Mouse (Mus musculus) MEL (cell line): ENCODE data around the gene Cers6. TPM values are rescaled to one million over a fixed set of nuclear protein-coding genes. Genes with fewer than 3 reads are reported as not detected.

Source experiments
- DNase-seq: peaks from one replicate; pipeline ENCODE4 v3.0.0; 2011; ENCODE audit warnings: low read depth, low spot score
- H3K27ac ChIP-seq: 2 replicates; pipeline ENCODE4 v1.5.1; 2012; ENCODE audit warnings: low read depth, mild to moderate bottlenecking, control low read depth, low read length, moderate library complexity; ENCODE audit not compliant: control insufficient read depth
- H3K27me3 ChIP-seq, 2 experiments: fragments of 150-350 bp in 1 of 2; sonication (generic) in 1 of 2; 2 replicates each; pipeline ENCODE4 v1.6.1; 2012; ENCODE audit warnings: low read length in 2 of 2, mild to moderate bottlenecking in 2 of 2, improper control_type of control experiment in 1 of 2, moderate library complexity in 1 of 2; ENCODE audit not compliant: insufficient read depth in 2 of 2, control insufficient read depth in 1 of 2
- H3K36me3 ChIP-seq, 2 experiments: 2 replicates each; pipeline ENCODE4 v1.6.1; 2012 to 2014; ENCODE audit warnings: low read length in 2 of 2, improper control_type of control experiment in 1 of 2, inconsistent platforms in 1 of 2, mild to moderate bottlenecking in 1 of 2; ENCODE audit not compliant: insufficient read depth in 2 of 2, control insufficient read depth in 1 of 2
- H3K4me1 ChIP-seq, 2 experiments: fragments of 150-350 bp in 1 of 2; sonication (generic) in 1 of 2; 2 replicates each; pipeline ENCODE4 v1.6.1; 2012; ENCODE audit warnings: low read length in 2 of 2, improper control_type of control experiment in 1 of 2, mild to moderate bottlenecking in 1 of 2; ENCODE audit not compliant: insufficient read depth in 2 of 2, control insufficient read depth in 1 of 2
- H3K4me3 ChIP-seq, 2 experiments: fragments of 150-350 bp in 1 of 2; sonication (generic) in 1 of 2; 2 replicates each; pipeline ENCODE4 v1.5.1; 2012; ENCODE audit warnings: low read depth in 2 of 2, low read length in 2 of 2, mild to moderate bottlenecking in 2 of 2, moderate library complexity in 2 of 2, control low read depth in 1 of 2, improper control_type of control experiment in 1 of 2; ENCODE audit not compliant: control insufficient read depth in 1 of 2, insufficient read depth in 1 of 2
- H3K79me2 ChIP-seq: 2 replicates; pipeline ENCODE4 v1.6.1; 2012; ENCODE audit warnings: mild to moderate bottlenecking, low read length, moderate library complexity; ENCODE audit not compliant: control insufficient read depth, poor library complexity, insufficient read depth
- H3K9ac ChIP-seq: 2 replicates; pipeline ENCODE4 v1.6.1; 2012; ENCODE audit warnings: low read depth, mild to moderate bottlenecking, control low read depth, low read length, moderate library complexity; ENCODE audit not compliant: control insufficient read depth, poor library complexity, severe bottlenecking
- H3K9me3 ChIP-seq: fragments of 150-350 bp; sonication (generic); replicated peaks from 2 replicates; pipeline ENCODE4 v1.6.1; 2012; ENCODE audit warnings: mild to moderate bottlenecking, low read length, improper control_type of control experiment, moderate library complexity; ENCODE audit not compliant: insufficient read depth
- BHLHE40 ChIP-seq: IDR thresholded peaks from 2 replicates; pipeline ENCODE4 v1.6.1; 2012; ENCODE audit warnings: low read depth, mild to moderate bottlenecking, inconsistent platforms, low read length, improper control_type of control experiment, borderline replicate concordance
- CHD2 ChIP-seq: IDR thresholded peaks from 2 replicates; pipeline ENCODE4 v1.6.1; 2011; ENCODE audit warnings: low read length, improper control_type of control experiment
- CTCF ChIP-seq, 3 experiments: IDR thresholded peaks in 2 of 3; conservative IDR thresholded peaks in 1 of 3; 2 replicates each; pipeline ENCODE4 v1.5.1; 2011 to 2012; ENCODE audit warnings: low read length in 3 of 3, low read depth in 2 of 3, mild to moderate bottlenecking in 2 of 3, improper control_type of control experiment in 1 of 3, inconsistent platforms in 1 of 3, mixed read lengths in 1 of 3, moderate library complexity in 1 of 3; ENCODE audit not compliant: control insufficient read depth in 1 of 3, insufficient read depth in 1 of 3, poor library complexity in 1 of 3, severe bottlenecking in 1 of 3
- E2F4 ChIP-seq: IDR thresholded peaks from 2 replicates; pipeline ENCODE4 v1.6.1; 2011; ENCODE audit warnings: low read depth, low read length, improper control_type of control experiment, borderline replicate concordance
- ELF1 ChIP-seq: IDR thresholded peaks from 2 replicates; pipeline ENCODE4 v1.6.1; 2014; ENCODE audit warnings: low read depth, mild to moderate bottlenecking, inconsistent platforms, low read length, improper control_type of control experiment, moderate library complexity
- EP300 ChIP-seq, 2 experiments: IDR thresholded peaks; 2 replicates each; pipeline ENCODE4 v1.6.1; 2011; ENCODE audit warnings: improper control_type of control experiment in 2 of 2, low read length in 2 of 2, low read depth in 1 of 2, mild to moderate bottlenecking in 1 of 2
- GABPA ChIP-seq: IDR thresholded peaks from 2 replicates; pipeline ENCODE4 v1.6.1; 2012; ENCODE audit warnings: low read depth, mild to moderate bottlenecking, inconsistent platforms, low read length, improper control_type of control experiment, moderate library complexity
- GATA1 ChIP-seq: IDR thresholded peaks from 2 replicates; pipeline ENCODE4 v1.6.1; 2011; ENCODE audit warnings: low read depth, low read length, improper control_type of control experiment
- JUND ChIP-seq: IDR thresholded peaks from 2 replicates; pipeline ENCODE4 v1.6.1; 2011; ENCODE audit warnings: low read depth, mild to moderate bottlenecking, improper control_type of control experiment, low read length
- MAFK ChIP-seq: IDR thresholded peaks from 2 replicates; pipeline ENCODE4 v1.6.1; 2011; ENCODE audit warnings: low read depth, mild to moderate bottlenecking, low read length, improper control_type of control experiment, borderline replicate concordance
- MAZ ChIP-seq: IDR thresholded peaks from 2 replicates; pipeline ENCODE4 v1.6.1; 2012; ENCODE audit warnings: low read depth, mild to moderate bottlenecking, inconsistent platforms, low read length, improper control_type of control experiment
- MEF2A ChIP-seq: IDR thresholded peaks from 2 replicates; pipeline ENCODE4 v1.6.1; 2014; ENCODE audit warnings: low read depth, mild to moderate bottlenecking, inconsistent platforms, low read length, improper control_type of control experiment; ENCODE audit not compliant: poor library complexity, insufficient replicate concordance, severe bottlenecking; ENCODE audit errors: extremely low read depth
- MXI1 ChIP-seq: IDR thresholded peaks from 2 replicates; pipeline ENCODE4 v1.6.1; 2011; ENCODE audit warnings: mild to moderate bottlenecking, low read depth, low read length, improper control_type of control experiment
- MYB ChIP-seq: IDR thresholded peaks from 2 replicates; pipeline ENCODE4 v1.6.1; 2011; ENCODE audit warnings: mild to moderate bottlenecking, low read depth, low read length, improper control_type of control experiment
- MYC ChIP-seq: IDR thresholded peaks from 2 replicates; pipeline ENCODE4 v1.6.1; 2011; ENCODE audit warnings: low read depth, mild to moderate bottlenecking, low read length, improper control_type of control experiment, moderate library complexity
- NELFE ChIP-seq: IDR thresholded peaks from 2 replicates; pipeline ENCODE4 v1.6.1; 2011; ENCODE audit warnings: low read depth, low read length, improper control_type of control experiment
- POLR2A ChIP-seq, 2 experiments: IDR thresholded peaks; 2 replicates each; pipeline ENCODE4 v1.6.1; 2011 to 2012; ENCODE audit warnings: low read length in 2 of 2, mild to moderate bottlenecking in 2 of 2, control low read depth in 1 of 2, improper control_type of control experiment in 1 of 2, low read depth in 1 of 2, moderate library complexity in 1 of 2; ENCODE audit not compliant: control insufficient read depth in 1 of 2, insufficient read depth in 1 of 2, poor library complexity in 1 of 2
- POLR2AphosphoS2 ChIP-seq: IDR thresholded peaks from 2 replicates; pipeline ENCODE4 v1.6.1; 2011; ENCODE audit warnings: low read length, improper control_type of control experiment
- POLR2AphosphoS5 ChIP-seq: IDR thresholded peaks from 2 replicates; pipeline ENCODE4 v1.6.1; 2012; ENCODE audit warnings: low read depth, borderline replicate concordance, mild to moderate bottlenecking, inconsistent platforms, low read length, moderate library complexity, mixed read lengths
- RAD21 ChIP-seq: IDR thresholded peaks from 2 replicates; pipeline ENCODE4 v1.6.1; 2011; ENCODE audit warnings: mild to moderate bottlenecking, low read depth, low read length, improper control_type of control experiment
- SIN3A ChIP-seq: IDR thresholded peaks from 2 replicates; pipeline ENCODE4 v1.6.1; 2012; ENCODE audit warnings: low read length, improper control_type of control experiment, inconsistent platforms
- SMC3 ChIP-seq: IDR thresholded peaks from 2 replicates; pipeline ENCODE4 v1.6.1; 2011; ENCODE audit warnings: low read depth, low read length, improper control_type of control experiment
- TBP ChIP-seq: IDR thresholded peaks from 2 replicates; pipeline ENCODE4 v1.8.0; 2011; ENCODE audit warnings: low read depth, low read length, improper control_type of control experiment
- TCF12 ChIP-seq: IDR thresholded peaks from 2 replicates; pipeline ENCODE4 v1.6.1; 2014; ENCODE audit warnings: low read depth, mild to moderate bottlenecking, inconsistent platforms, low read length, improper control_type of control experiment, moderate library complexity
- USF1 ChIP-seq: IDR thresholded peaks from 2 replicates; pipeline ENCODE4 v1.6.1; 2014; ENCODE audit warnings: low read depth, mild to moderate bottlenecking, inconsistent platforms, low read length, improper control_type of control experiment, moderate library complexity
- USF2 ChIP-seq, 2 experiments: IDR thresholded peaks; 2 replicates each; pipeline ENCODE4 v1.6.1; 2011 to 2012; ENCODE audit warnings: improper control_type of control experiment in 2 of 2, low read length in 2 of 2, borderline replicate concordance in 1 of 2, inconsistent platforms in 1 of 2, low read depth in 1 of 2, mild to moderate bottlenecking in 1 of 2; ENCODE audit not compliant: insufficient read depth in 1 of 2
- ZC3H11A ChIP-seq: IDR thresholded peaks from 2 replicates; pipeline ENCODE4 v1.6.1; 2012; ENCODE audit warnings: low read depth, mild to moderate bottlenecking, inconsistent platforms, low read length, improper control_type of control experiment
- ZKSCAN1 ChIP-seq: IDR thresholded peaks from 2 replicates; pipeline ENCODE4 v1.6.1; 2012; ENCODE audit warnings: low read depth, mild to moderate bottlenecking, inconsistent platforms, low read length, improper control_type of control experiment, moderate library complexity
- ZMIZ1 ChIP-seq: IDR thresholded peaks from 2 replicates; pipeline ENCODE4 v1.6.1; 2012; ENCODE audit warnings: low read depth, mild to moderate bottlenecking, inconsistent platforms, low read length, improper control_type of control experiment, moderate library complexity
- ZNF384 ChIP-seq: IDR thresholded peaks from 2 replicates; pipeline ENCODE4 v1.6.1; 2012; ENCODE audit warnings: low read depth, mild to moderate bottlenecking, inconsistent platforms, low read length, improper control_type of control experiment
- polyA plus RNA-seq, 2 experiments: library from polyadenylated mRNA; stranded (reverse) in 1 of 2; unstranded in 1 of 2; fragments of >175 nt in 1 of 2; fragments of >200 nt in 1 of 2; gene quantifications; 2 replicates each; pipeline versions ENCODE4 v1.2.1 to v1.2.4; 2012; ENCODE audit warnings: low replicate concordance in 2 of 2, low read depth in 1 of 2; ENCODE audit not compliant: insufficient read length in 2 of 2, insufficient read depth in 1 of 2, missing spikeins in 1 of 2
- total RNA-seq: library from RNA; depleted of rRNA; stranded (reverse); fragments of 300-350 nt; gene quantifications from 2 replicates; pipeline ENCODE4 v1.2.3, GENCODE M21; 2012

Gene Cers6
- total and polyA plus RNA-seq, 3 experiments = not detected

DNA sequence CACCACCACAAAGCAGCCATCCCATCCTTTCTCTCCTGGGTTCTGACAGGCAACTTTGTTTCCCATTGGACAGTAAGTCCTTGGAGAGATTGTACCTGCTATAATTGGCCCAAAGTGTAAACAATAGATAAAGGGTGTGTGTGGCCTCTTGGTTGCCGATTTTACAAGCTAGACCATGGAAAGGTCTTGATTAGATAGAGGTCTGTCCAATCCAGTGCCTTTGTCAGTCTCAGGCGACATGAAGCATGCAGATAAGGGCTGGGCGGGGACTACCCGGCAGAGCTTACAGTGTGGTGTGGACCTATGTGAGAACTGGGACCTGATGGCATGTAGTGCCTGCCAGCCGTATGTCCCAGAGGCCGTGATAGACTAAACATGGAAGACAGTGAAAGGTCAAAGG is 73.4 kb downstream of the Cers6 start:
- no peaks in the 10 kb centered on the region for H3K36me3 ChIP-seq
- no peak for TF ChIP-seq E2F4
- no peak for TF ChIP-seq ZMIZ1
- TF ChIP-seq POLR2AphosphoS2 = no peak
- TF ChIP-seq NELFE = no peak
- TF ChIP-seq MYC = no peak
- no peak for TF ChIP-seq ZC3H11A
- no peak for TF ChIP-seq MYB
- no peak for TF ChIP-seq GABPA
- TF ChIP-seq POLR2AphosphoS5 = no peak
- no peak for TF ChIP-seq POLR2A (IDR thresholded peaks at IDR 0.05; ENCODE audit: control insufficient read depth in 1 of 2, insufficient read depth in 1 of 2, low read depth in 1 of 2, low read length in 2 of 2, poor library complexity in 1 of 2)
- TF ChIP-seq JUND = no peak
- no peak for TF ChIP-seq MAZ
- no peak for TF ChIP-seq USF2 (IDR thresholded peaks at IDR 0.05; ENCODE audit: borderline replicate concordance in 1 of 2, insufficient read depth in 1 of 2, low read depth in 1 of 2, low read length in 2 of 2)
- no peak for TF ChIP-seq ZNF384
- TF ChIP-seq SIN3A = no peak
- TF ChIP-seq MEF2A = no peak
- no peak for TF ChIP-seq ELF1
- TF ChIP-seq EP300 (IDR thresholded peaks at IDR 0.05; ENCODE audit: low read depth in 1 of 2, low read length in 2 of 2) = no peak
- TF ChIP-seq TBP = no peak
- no peak for TF ChIP-seq BHLHE40
- TF ChIP-seq, all 39 proteins: peak for 0
- Histone ChIP-seq H3K4me1 (no peaks in the 10 kb centered on the region), H3K4me3 (no peak overlapping the region), H3K9me3 (no peaks in the 10 kb centered on the region), H3K9ac (no peak overlapping the region), H3K79me2 (no peaks in the 10 kb centered on the region), H3K27ac (no peak overlapping the region), H3K27me3 (no peaks in the 10 kb centered on the region)
- no peak for DNase-seq

- no peak overlapping the region for H3K27ac ChIP-seq
- no peak for TF ChIP-seq CTCF (IDR thresholded peaks at IDR 0.05 in 2 of 3, conservative IDR thresholded peaks at IDR 0.05 in 1 of 3; ENCODE audit: control insufficient read depth in 1 of 3, insufficient read depth in 1 of 3, low read depth in 2 of 3, low read length in 3 of 3, poor library complexity in 1 of 3, severe bottlenecking in 1 of 3)
- TF ChIP-seq RAD21 = no peak
- no peak for TF ChIP-seq SMC3
- TF ChIP-seq CHD2 = no peak
- TF ChIP-seq POLR2AphosphoS2 = no peak
- no peak for TF ChIP-seq USF1
- TF ChIP-seq MAZ = no peak
- no peak for TF ChIP-seq TBP
- no peak for TF ChIP-seq GATA1
- TF ChIP-seq ZKSCAN1 = no peak
- TF ChIP-seq MXI1 = no peak
- no peak for TF ChIP-seq ZNF384
- no peak for TF ChIP-seq BHLHE40
- no peak for TF ChIP-seq MYB
- TF ChIP-seq MAFK = no peak
- no peak for TF ChIP-seq TCF12
- TF ChIP-seq NELFE = no peak
- no peak overlapping the region for H3K9ac ChIP-seq
- no peaks in the 10 kb centered on the region for H3K36me3 ChIP-seq
- H3K4me3 ChIP-seq = no peak overlapping the region
- H3K79me2 ChIP-seq = no peaks in the 10 kb centered on the region
- no peaks in the 10 kb centered on the region for H3K9me3 ChIP-seq
- H3K27me3 ChIP-seq = no peaks in the 10 kb centered on the region
- DNase-seq = no peak
- no peaks in the 10 kb centered on the region for H3K4me1 ChIP-seq
Measured at GRCm38 (mm10) chr2:68935721-68936294, 74.6 kb downstream of the Cers6 start.
